Mouse (Mus musculus): ENCODE results near the gene Vasp. TPM values are rescaled to one million over a fixed set of nuclear protein-coding genes. Genes with fewer than 3 reads are reported as not detected.

Vasp gene
- total and polyA plus RNA-seq, 3 experiments: 25.1 to 51.5 (median 30.8) TPM

- Histone ChIP-seq H3K4me1 (ENCODE audit: control insufficient read depth, insufficient read depth, low read length) (peaks cover 23% of the 10 kb centered on the region), H3K4me3 (peak overlapping the region; percentile 65), H3K36me3 (ENCODE audit: control insufficient read depth, insufficient read depth, low read length) (peaks cover 5% of the 10 kb centered on the region; the same call in 1 of the 2 replicates), H3K9ac (ENCODE audit: low read depth, low read length) (peak overlapping the region; percentile 93), H3K27me3 (ENCODE audit: control insufficient read depth, insufficient read depth, low read length) (no peaks in the 10 kb centered on the region), H3K27ac (peak overlapping the region; percentile 90), H3K79me2 (replicated peaks; ENCODE audit: control insufficient read depth, insufficient read depth, low read length) (peaks cover 6% of the 10 kb centered on the region)
- intact Hi-C loops (cut with DNase I): loop anchor here (2.0 to 5.0 kb wide), 2 partner anchors 42 to 58 kb away; partner anchors contain the start of genes Gpr4 and Opa3
- 0% methylated on average over 20 of the region's 21 CpGs for WGBS
- no peak for TF ChIP-seq CTCF (IDR thresholded peaks at IDR 0.05)
- no peak for TF ChIP-seq POLR2A (IDR thresholded peaks at IDR 0.05; ENCODE audit: insufficient read depth, low read depth, low read length)
- TF ChIP-seq EP300 (IDR thresholded peaks at IDR 0.05; ENCODE audit: insufficient read depth, low read depth, low read length): no peak
- peak in 1 of 2 experiments; percentile 54 for DNase-seq
Measured at GRCm38 (mm10) chr7:19270509-19271237, 944 bp downstream of the Vasp start.

GRCm38 (mm10) chr7:19269721-19270441 lies 1.7 kb downstream of the Vasp start:
- TF ChIP-seq EP300 (IDR thresholded peaks at IDR 0.05; ENCODE audit: insufficient read depth, low read depth, low read length): 0 out of 2 replicates have a peak, but pooled peaks have one; percentile 7
- no peak for TF ChIP-seq CTCF (IDR thresholded peaks at IDR 0.05)
- peak; percentile 21; the same call in 1 of the 2 replicates for TF ChIP-seq POLR2A (IDR thresholded peaks at IDR 0.05; ENCODE audit: insufficient read depth, low read depth, low read length)
- Histone ChIP-seq H3K36me3 (ENCODE audit: control insufficient read depth, insufficient read depth, low read length) (peaks cover 5% of the 10 kb centered on the region; the same call in 1 of the 2 replicates), H3K4me3 (peak overlapping the region; percentile 65), H3K9ac (ENCODE audit: low read depth, low read length) (peak overlapping the region; percentile 77), H3K27me3 (ENCODE audit: control insufficient read depth, insufficient read depth, low read length) (no peaks in the 10 kb centered on the region), H3K27ac (peak overlapping the region; percentile 90), H3K4me1 (ENCODE audit: control insufficient read depth, insufficient read depth, low read length) (peaks cover 27% of the 10 kb centered on the region), H3K79me2 (replicated peaks; ENCODE audit: control insufficient read depth, insufficient read depth, low read length) (peaks cover 8% of the 10 kb centered on the region)
- peak; percentile 76 to 84 for DNase-seq
- intact Hi-C loops (cut with DNase I): loop anchor here (2.0 to 5.0 kb wide), 2 partner anchors 41 to 58 kb away; partner anchors contain the start of genes Gpr4 and Opa3
- WGBS: 1% methylated on average over 19 of the region's 19 CpGs

GRCm38 (mm10) chr7:19268993-19269681 lies 2.5 kb downstream of the Vasp start:
- peak overlapping the region; percentile 90 for H3K27ac ChIP-seq
- H3K27me3 ChIP-seq (ENCODE audit: control insufficient read depth, insufficient read depth, low read length): no peaks in the 10 kb centered on the region
- peaks cover 27% of the 10 kb centered on the region for H3K4me1 ChIP-seq (ENCODE audit: control insufficient read depth, insufficient read depth, low read length)
- peaks cover 8% of the 10 kb centered on the region for H3K79me2 ChIP-seq (replicated peaks; ENCODE audit: control insufficient read depth, insufficient read depth, low read length)
- WGBS: 21% methylated on average over 10 of the region's 10 CpGs
- peak in 1 of 2 experiments; percentile 44 for DNase-seq
- peak overlapping the region; percentile 77 for H3K9ac ChIP-seq (ENCODE audit: low read depth, low read length)
- peaks cover 5% of the 10 kb centered on the region; the same call in 1 of the 2 replicates for H3K36me3 ChIP-seq (ENCODE audit: control insufficient read depth, insufficient read depth, low read length)
- TF ChIP-seq EP300 (IDR thresholded peaks at IDR 0.05; ENCODE audit: insufficient read depth, low read depth, low read length): no peak
- TF ChIP-seq CTCF (IDR thresholded peaks at IDR 0.05): no peak
- no peak for TF ChIP-seq POLR2A (IDR thresholded peaks at IDR 0.05; ENCODE audit: insufficient read depth, low read depth, low read length)
- intact Hi-C loops (cut with DNase I): no loop called here
- peak overlapping the region; percentile 65 for H3K4me3 ChIP-seq

- 38% methylated on average over 10 of the region's 10 CpGs for WGBS
- H3K79me2 ChIP-seq (replicated peaks; ENCODE audit: control insufficient read depth, insufficient read depth, low read length): peaks cover 8% of the 10 kb centered on the region
- intact Hi-C loops (cut with DNase I): no loop called here
- H3K4me1 ChIP-seq (ENCODE audit: control insufficient read depth, insufficient read depth, low read length): peaks cover 27% of the 10 kb centered on the region
- TF ChIP-seq EP300 (IDR thresholded peaks at IDR 0.05; ENCODE audit: insufficient read depth, low read depth, low read length) (no peak), CTCF (IDR thresholded peaks at IDR 0.05) (no peak), POLR2A (IDR thresholded peaks at IDR 0.05; ENCODE audit: insufficient read depth, low read depth, low read length) (no peak)
- no peak overlapping the region for H3K4me3 ChIP-seq
- peaks cover 5% of the 10 kb centered on the region; the same call in 1 of the 2 replicates for H3K36me3 ChIP-seq (ENCODE audit: control insufficient read depth, insufficient read depth, low read length)
- peak in 1 of 2 experiments; percentile 27 for DNase-seq
- H3K27me3 ChIP-seq (ENCODE audit: control insufficient read depth, insufficient read depth, low read length): no peaks in the 10 kb centered on the region
- H3K27ac ChIP-seq: peak overlapping the region; percentile 47
- 0 out of 2 replicates have a peak overlapping the region, but pooled peaks have one; percentile 0 for H3K9ac ChIP-seq (ENCODE audit: low read depth, low read length)
Measured at GRCm38 (mm10) chr7:19267051-19267450, 4.6 kb downstream of the Vasp start.
